Mouse (Mus musculus) erythroblast, embryonic 14.5 days (primary cell): Measurements from ENCODE around the gene Ifrd2. TPM values are rescaled to one million over a fixed set of nuclear protein-coding genes. Genes with fewer than 3 reads are reported as not detected.

ENCODE experiments used
- H3K27me3 ChIP-seq: 2 replicates; pipeline ENCODE4 v1.6.1; 2012; ENCODE audit warnings: inconsistent platforms; ENCODE audit not compliant: control insufficient read depth
- H3K36me3 ChIP-seq: 2 replicates; pipeline ENCODE4 v1.6.1; 2012; ENCODE audit warnings: mild to moderate bottlenecking, inconsistent platforms; ENCODE audit not compliant: control insufficient read depth
- H3K4me1 ChIP-seq: 2 replicates; pipeline ENCODE4 v1.6.1; 2012; ENCODE audit warnings: inconsistent platforms; ENCODE audit not compliant: control insufficient read depth
- H3K4me3 ChIP-seq: replicated peaks from 2 replicates; pipeline ENCODE3; 2012; ENCODE audit warnings: moderate library complexity, mild to moderate bottlenecking, inconsistent platforms
- H3K9me3 ChIP-seq: 2 replicates; pipeline ENCODE4 v1.6.1; 2012; ENCODE audit warnings: low read length, inconsistent platforms, mixed read lengths; ENCODE audit not compliant: control insufficient read depth
- GATA1 ChIP-seq: IDR thresholded peaks from 2 replicates; pipeline ENCODE4 v1.6.1; 2012; ENCODE audit warnings: low read length, inconsistent platforms, mixed read lengths
- TAL1 ChIP-seq: IDR thresholded peaks from 3 replicates; pipeline ENCODE4 v1.6.1; 2012; ENCODE audit warnings: low read length, inconsistent platforms, mixed read lengths
- polyA plus RNA-seq: library from polyadenylated mRNA; stranded (reverse); fragments of >175 nt; gene quantifications from 2 replicates; pipeline ENCODE4 v1.2.3, GENCODE M21; 2012

Ifrd2 gene
- polyA plus RNA-seq, 1 experiment, result 91.3 TPM

GRCm38 (mm10) chr9:107637070-107637469, 49.6 kb downstream of the Ifrd2 start:
- Histone ChIP-seq H3K36me3 (peaks cover 8% of the 10 kb centered on the region), H3K4me3 (no peak overlapping the region), H3K27me3 (no peaks in the 10 kb centered on the region), H3K4me1 (peaks cover 52% of the 10 kb centered on the region), H3K9me3 (no peaks in the 10 kb centered on the region)
- TF ChIP-seq GATA1, result no peak
- no peak for TF ChIP-seq TAL1

DNA sequence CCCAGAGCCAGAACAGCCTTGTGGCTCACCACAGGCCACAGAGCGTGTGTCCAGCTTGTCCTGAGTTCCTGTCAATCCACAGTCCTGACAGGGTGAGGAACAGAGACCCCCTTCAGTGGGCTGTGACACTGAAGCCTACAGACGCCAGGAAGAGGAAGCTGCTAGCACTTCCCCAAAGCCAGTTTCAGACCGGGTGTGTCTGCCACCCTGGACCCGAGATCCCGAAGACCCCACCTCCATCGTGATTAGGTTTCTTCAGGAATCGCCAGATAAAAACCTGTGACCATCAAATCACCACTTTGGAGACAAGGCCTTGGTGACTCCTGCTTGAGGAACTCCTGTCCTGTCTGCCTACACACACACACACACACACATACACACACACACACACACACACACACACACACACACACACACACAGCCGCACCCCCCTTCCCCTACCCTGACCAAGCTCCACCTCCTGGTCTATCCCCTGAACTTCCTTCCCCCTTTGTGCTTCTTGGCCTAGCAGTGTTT, 52.9 kb downstream of the Ifrd2 start:
- Histone ChIP-seq H3K4me1 (peaks cover 45% of the 10 kb centered on the region), H3K27me3 (peaks cover 6% of the 10 kb centered on the region), H3K9me3 (no peaks in the 10 kb centered on the region), H3K4me3 (no peak overlapping the region), H3K36me3 (no peaks in the 10 kb centered on the region)
- TF ChIP-seq GATA1, result no peak
- TF ChIP-seq TAL1, result no peak

DNA sequence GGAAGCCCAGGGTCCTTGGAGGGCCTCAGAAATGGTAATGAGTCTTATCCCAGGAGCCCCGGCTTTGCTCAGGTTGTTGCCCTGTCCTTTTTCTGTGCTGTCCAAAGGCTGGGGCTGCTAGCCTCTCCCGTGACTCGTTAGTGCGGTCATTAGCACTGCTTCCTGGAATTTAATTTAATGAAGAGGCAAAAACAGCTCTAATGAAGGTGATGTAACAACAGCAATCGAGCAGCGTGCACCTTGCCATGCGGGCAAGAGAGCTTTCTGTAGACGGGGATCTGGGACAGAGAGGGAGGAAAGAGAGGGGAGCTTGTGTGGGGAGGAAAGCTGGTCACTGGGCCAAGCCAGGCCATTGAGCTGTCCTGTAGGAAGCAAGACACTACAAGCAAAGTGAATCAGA, 54.2 kb downstream of the Ifrd2 start:
- Histone ChIP-seq H3K4me1 (peaks cover 38% of the 10 kb centered on the region), H3K27me3 (peaks cover 8% of the 10 kb centered on the region), H3K4me3 (no peak overlapping the region), H3K36me3 (no peaks in the 10 kb centered on the region), H3K9me3 (no peaks in the 10 kb centered on the region)
- no peak for TF ChIP-seq TAL1
- no peak for TF ChIP-seq GATA1

Other genes with a start within 250 kb of the Ifrd2 start
- gene Hemk1, start 249.3 kb upstream of the Ifrd2 start, polyA plus RNA-seq, result 0.24 and 0.32 TPM in 2 replicates
- gene 6430571L13Rik, start 247.0 kb upstream of the Ifrd2 start, polyA plus RNA-seq, result not detected in 2 replicates
- not detected in 2 replicates for gene Cacna2d2, start 188.0 kb upstream of the Ifrd2 start, polyA plus RNA-seq
- gene Tmem115, start 53.7 kb upstream of the Ifrd2 start, polyA plus RNA-seq, result 0.88 and 0.99 TPM in 2 replicates
- 0.06 and 0.29 TPM in 2 replicates for gene Cyb561d2, start 45.4 kb upstream of the Ifrd2 start, polyA plus RNA-seq
- gene Nprl2, start 45.4 kb upstream of the Ifrd2 start, polyA plus RNA-seq, result 0.03 and 0.25 TPM in 2 replicates
- 0.13 TPM in 1 of 2 replicates, not detected in the other for gene Zmynd10, start 40.3 kb upstream of the Ifrd2 start, polyA plus RNA-seq
- gene Rassf1, start 36.1 kb upstream of the Ifrd2 start, polyA plus RNA-seq, result 1.9 and 2.0 TPM in 2 replicates
- 3.7 and 5.3 TPM in 2 replicates for gene Tusc2, start 24.4 kb upstream of the Ifrd2 start, polyA plus RNA-seq
- 4.1 and 5.4 TPM in 2 replicates for gene Hyal2, start 19.7 kb upstream of the Ifrd2 start, polyA plus RNA-seq
- 0.53 and 0.54 TPM in 2 replicates for gene Hyal1, start 10.7 kb upstream of the Ifrd2 start, polyA plus RNA-seq
- gene Naa80, start 8.8 kb upstream of the Ifrd2 start, polyA plus RNA-seq, result 10.1 and 11.4 TPM in 2 replicates
- gene Hyal3, start 6.8 kb upstream of the Ifrd2 start, polyA plus RNA-seq, result 0.34 TPM in 1 of 2 replicates, not detected in the other
- gene Sema3b, start 21.6 kb downstream of the Ifrd2 start, polyA plus RNA-seq, result not detected in 2 replicates
- gene Gnai2, start 47.7 kb downstream of the Ifrd2 start, polyA plus RNA-seq, result 75.1 and 87.2 TPM in 2 replicates
- gene Slc38a3, start 81.9 kb downstream of the Ifrd2 start, polyA plus RNA-seq, result 0.02 and 0.05 TPM in 2 replicates
- gene Gnat1, start 92.1 kb downstream of the Ifrd2 start, polyA plus RNA-seq, result not detected in 2 replicates
- gene Sema3f, start 122.8 kb downstream of the Ifrd2 start, polyA plus RNA-seq, result 0.08 TPM in 1 of 2 replicates, not detected in the other
- 0.76 and 1.6 TPM in 2 replicates for gene Rbm5, start 183.4 kb downstream of the Ifrd2 start, polyA plus RNA-seq